Mouse (Mus musculus) MEL (cell line): ENCODE data around the gene Smok3b. TPM values are rescaled to one million over a fixed set of nuclear protein-coding genes. Genes with fewer than 3 reads are reported as not detected.

Source experiments
- DNase-seq: peaks from one replicate; pipeline ENCODE4 v3.0.0; 2011; ENCODE audit warnings: low read depth, low spot score
- H3K27ac ChIP-seq: 2 replicates; pipeline ENCODE4 v1.5.1; 2012; ENCODE audit warnings: low read depth, mild to moderate bottlenecking, control low read depth, low read length, moderate library complexity; ENCODE audit not compliant: control insufficient read depth
- H3K27me3 ChIP-seq, 2 experiments: fragments of 150-350 bp in 1 of 2; sonication (generic) in 1 of 2; 2 replicates each; pipeline ENCODE4 v1.6.1; 2012; ENCODE audit warnings: low read length in 2 of 2, mild to moderate bottlenecking in 2 of 2, improper control_type of control experiment in 1 of 2, moderate library complexity in 1 of 2; ENCODE audit not compliant: insufficient read depth in 2 of 2, control insufficient read depth in 1 of 2
- H3K36me3 ChIP-seq, 2 experiments: 2 replicates each; pipeline ENCODE4 v1.6.1; 2012 to 2014; ENCODE audit warnings: low read length in 2 of 2, improper control_type of control experiment in 1 of 2, inconsistent platforms in 1 of 2, mild to moderate bottlenecking in 1 of 2; ENCODE audit not compliant: insufficient read depth in 2 of 2, control insufficient read depth in 1 of 2
- H3K4me1 ChIP-seq, 2 experiments: fragments of 150-350 bp in 1 of 2; sonication (generic) in 1 of 2; 2 replicates each; pipeline ENCODE4 v1.6.1; 2012; ENCODE audit warnings: low read length in 2 of 2, improper control_type of control experiment in 1 of 2, mild to moderate bottlenecking in 1 of 2; ENCODE audit not compliant: insufficient read depth in 2 of 2, control insufficient read depth in 1 of 2
- H3K4me3 ChIP-seq, 2 experiments: fragments of 150-350 bp in 1 of 2; sonication (generic) in 1 of 2; 2 replicates each; pipeline ENCODE4 v1.5.1; 2012; ENCODE audit warnings: low read depth in 2 of 2, low read length in 2 of 2, mild to moderate bottlenecking in 2 of 2, moderate library complexity in 2 of 2, control low read depth in 1 of 2, improper control_type of control experiment in 1 of 2; ENCODE audit not compliant: control insufficient read depth in 1 of 2, insufficient read depth in 1 of 2
- H3K79me2 ChIP-seq: 2 replicates; pipeline ENCODE4 v1.6.1; 2012; ENCODE audit warnings: mild to moderate bottlenecking, low read length, moderate library complexity; ENCODE audit not compliant: control insufficient read depth, poor library complexity, insufficient read depth
- H3K9ac ChIP-seq: 2 replicates; pipeline ENCODE4 v1.6.1; 2012; ENCODE audit warnings: low read depth, mild to moderate bottlenecking, control low read depth, low read length, moderate library complexity; ENCODE audit not compliant: control insufficient read depth, poor library complexity, severe bottlenecking
- H3K9me3 ChIP-seq: fragments of 150-350 bp; sonication (generic); replicated peaks from 2 replicates; pipeline ENCODE4 v1.6.1; 2012; ENCODE audit warnings: mild to moderate bottlenecking, low read length, improper control_type of control experiment, moderate library complexity; ENCODE audit not compliant: insufficient read depth
- BHLHE40 ChIP-seq: IDR thresholded peaks from 2 replicates; pipeline ENCODE4 v1.6.1; 2012; ENCODE audit warnings: low read depth, mild to moderate bottlenecking, inconsistent platforms, low read length, improper control_type of control experiment, borderline replicate concordance
- CTCF ChIP-seq, 3 experiments: IDR thresholded peaks in 2 of 3; conservative IDR thresholded peaks in 1 of 3; 2 replicates each; pipeline ENCODE4 v1.5.1; 2011 to 2012; ENCODE audit warnings: low read length in 3 of 3, low read depth in 2 of 3, mild to moderate bottlenecking in 2 of 3, improper control_type of control experiment in 1 of 3, inconsistent platforms in 1 of 3, mixed read lengths in 1 of 3, moderate library complexity in 1 of 3; ENCODE audit not compliant: control insufficient read depth in 1 of 3, insufficient read depth in 1 of 3, poor library complexity in 1 of 3, severe bottlenecking in 1 of 3
- JUND ChIP-seq: IDR thresholded peaks from 2 replicates; pipeline ENCODE4 v1.6.1; 2011; ENCODE audit warnings: low read depth, mild to moderate bottlenecking, improper control_type of control experiment, low read length
- MAZ ChIP-seq: IDR thresholded peaks from 2 replicates; pipeline ENCODE4 v1.6.1; 2012; ENCODE audit warnings: low read depth, mild to moderate bottlenecking, inconsistent platforms, low read length, improper control_type of control experiment
- MEF2A ChIP-seq: IDR thresholded peaks from 2 replicates; pipeline ENCODE4 v1.6.1; 2014; ENCODE audit warnings: low read depth, mild to moderate bottlenecking, inconsistent platforms, low read length, improper control_type of control experiment; ENCODE audit not compliant: poor library complexity, insufficient replicate concordance, severe bottlenecking; ENCODE audit errors: extremely low read depth
- MYC ChIP-seq: IDR thresholded peaks from 2 replicates; pipeline ENCODE4 v1.6.1; 2011; ENCODE audit warnings: low read depth, mild to moderate bottlenecking, low read length, improper control_type of control experiment, moderate library complexity
- NRF1 ChIP-seq: IDR thresholded peaks from 2 replicates; pipeline ENCODE4 v1.6.1; 2014; ENCODE audit warnings: low read depth, mild to moderate bottlenecking, inconsistent platforms, low read length, improper control_type of control experiment, moderate library complexity; ENCODE audit not compliant: poor library complexity, insufficient read depth, severe bottlenecking
- POLR2AphosphoS2 ChIP-seq: IDR thresholded peaks from 2 replicates; pipeline ENCODE4 v1.6.1; 2011; ENCODE audit warnings: low read length, improper control_type of control experiment
- RAD21 ChIP-seq: IDR thresholded peaks from 2 replicates; pipeline ENCODE4 v1.6.1; 2011; ENCODE audit warnings: mild to moderate bottlenecking, low read depth, low read length, improper control_type of control experiment
- SIN3A ChIP-seq: IDR thresholded peaks from 2 replicates; pipeline ENCODE4 v1.6.1; 2012; ENCODE audit warnings: low read length, improper control_type of control experiment, inconsistent platforms
- SMC3 ChIP-seq: IDR thresholded peaks from 2 replicates; pipeline ENCODE4 v1.6.1; 2011; ENCODE audit warnings: low read depth, low read length, improper control_type of control experiment
- TBP ChIP-seq: IDR thresholded peaks from 2 replicates; pipeline ENCODE4 v1.8.0; 2011; ENCODE audit warnings: low read depth, low read length, improper control_type of control experiment
- USF2 ChIP-seq, 2 experiments: IDR thresholded peaks; 2 replicates each; pipeline ENCODE4 v1.6.1; 2011 to 2012; ENCODE audit warnings: improper control_type of control experiment in 2 of 2, low read length in 2 of 2, borderline replicate concordance in 1 of 2, inconsistent platforms in 1 of 2, low read depth in 1 of 2, mild to moderate bottlenecking in 1 of 2; ENCODE audit not compliant: insufficient read depth in 1 of 2
- ZNF384 ChIP-seq: IDR thresholded peaks from 2 replicates; pipeline ENCODE4 v1.6.1; 2012; ENCODE audit warnings: low read depth, mild to moderate bottlenecking, inconsistent platforms, low read length, improper control_type of control experiment
- polyA plus RNA-seq, 2 experiments: library from polyadenylated mRNA; stranded (reverse) in 1 of 2; unstranded in 1 of 2; fragments of >175 nt in 1 of 2; fragments of >200 nt in 1 of 2; gene quantifications; 2 replicates each; pipeline versions ENCODE4 v1.2.1 to v1.2.4; 2012; ENCODE audit warnings: low replicate concordance in 2 of 2, low read depth in 1 of 2; ENCODE audit not compliant: insufficient read length in 2 of 2, insufficient read depth in 1 of 2, missing spikeins in 1 of 2
- total RNA-seq: library from RNA; depleted of rRNA; stranded (reverse); fragments of 300-350 nt; gene quantifications from 2 replicates; pipeline ENCODE4 v1.2.3, GENCODE M21; 2012

The Smok3b gene
- total and polyA plus RNA-seq, 3 experiments = not detected

DNA sequence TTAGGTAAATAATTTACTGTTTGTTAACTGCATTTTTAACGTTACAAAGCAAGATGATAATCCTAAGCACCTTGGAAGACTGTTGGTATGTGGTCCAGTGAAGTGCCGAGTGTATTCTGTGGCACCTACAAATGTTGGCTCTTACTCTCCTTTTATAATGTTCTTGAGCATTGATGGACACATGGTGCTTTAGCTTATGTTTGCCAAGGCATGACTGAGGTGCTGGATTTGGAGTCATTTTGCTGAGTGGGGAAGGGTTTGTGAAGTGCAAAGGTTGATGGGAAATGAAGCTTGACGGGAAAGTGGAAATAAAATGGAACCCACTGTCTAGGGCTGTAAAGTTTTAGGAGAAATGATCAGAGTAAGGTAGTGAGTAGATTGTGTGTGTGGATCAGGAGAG lies 67.1 kb downstream of the Smok3b start:
- Histone ChIP-seq H3K4me3 (no peak overlapping the region), H3K27ac (no peak overlapping the region), H3K79me2 (peaks cover 44% of the 10 kb centered on the region), H3K9ac (no peak overlapping the region), H3K4me1 (peaks cover 2 to 4% of the 10 kb centered on the region in 2 experiments; a peak in 3 of 4 replicates), H3K27me3 (no peaks in the 10 kb centered on the region), H3K9me3 (no peaks in the 10 kb centered on the region), H3K36me3 (peaks cover 6 to 20% of the 10 kb centered on the region in 2 experiments)
- TF ChIP-seq NRF1 = no peak
- no peak for TF ChIP-seq CTCF (IDR thresholded peaks at IDR 0.05 in 2 of 3, conservative IDR thresholded peaks at IDR 0.05 in 1 of 3; ENCODE audit: control insufficient read depth in 1 of 3, insufficient read depth in 1 of 3, low read depth in 2 of 3, low read length in 3 of 3, poor library complexity in 1 of 3, severe bottlenecking in 1 of 3)
- TF ChIP-seq USF2 (IDR thresholded peaks at IDR 0.05; ENCODE audit: borderline replicate concordance in 1 of 2, insufficient read depth in 1 of 2, low read depth in 1 of 2, low read length in 2 of 2) = no peak
- TF ChIP-seq MAZ = no peak
- TF ChIP-seq BHLHE40 = no peak
- TF ChIP-seq SIN3A = no peak
- no peak for TF ChIP-seq SMC3
- TF ChIP-seq RAD21 = no peak
- TF ChIP-seq JUND = no peak
- no peak for TF ChIP-seq MEF2A
- no peak for TF ChIP-seq POLR2AphosphoS2
- no peak for TF ChIP-seq MYC
- TF ChIP-seq TBP = no peak
- no peak for DNase-seq

DNA sequence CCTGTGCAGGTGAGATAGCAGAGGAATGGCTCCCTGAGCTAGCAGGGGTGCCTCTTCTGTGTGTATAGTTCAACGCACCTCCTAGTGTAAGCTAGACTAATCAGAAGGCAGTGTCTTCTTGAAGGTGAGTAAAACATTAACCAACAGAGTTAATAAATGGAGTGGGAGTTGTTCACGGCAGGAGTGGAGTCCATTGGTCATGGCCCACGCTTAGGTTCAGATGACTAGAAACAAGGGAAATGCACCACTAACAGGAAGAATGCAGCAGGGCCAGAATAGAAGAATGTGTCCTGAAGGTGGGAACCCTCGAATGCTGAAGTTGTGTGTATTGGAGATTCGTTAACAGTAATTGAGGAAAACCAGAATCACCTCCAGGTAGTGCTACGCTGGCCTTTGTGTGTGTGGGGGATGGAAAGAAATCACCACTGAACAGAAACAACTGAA lies 67.9 kb downstream of the Smok3b start:
- no peak overlapping the region for H3K9ac ChIP-seq
- H3K27ac ChIP-seq = no peak overlapping the region
- no peak for DNase-seq
- no peak overlapping the region for H3K4me3 ChIP-seq
- H3K27me3 ChIP-seq = no peaks in the 10 kb centered on the region
- no peak for TF ChIP-seq ZNF384
- H3K36me3 ChIP-seq = peaks cover 10 to 20% of the 10 kb centered on the region in 2 experiments
- peaks cover 44% of the 10 kb centered on the region for H3K79me2 ChIP-seq
- H3K4me1 ChIP-seq = peaks cover 2 to 4% of the 10 kb centered on the region in 2 experiments; a peak in 3 of 4 replicates
- H3K9me3 ChIP-seq = no peaks in the 10 kb centered on the region

DNA sequence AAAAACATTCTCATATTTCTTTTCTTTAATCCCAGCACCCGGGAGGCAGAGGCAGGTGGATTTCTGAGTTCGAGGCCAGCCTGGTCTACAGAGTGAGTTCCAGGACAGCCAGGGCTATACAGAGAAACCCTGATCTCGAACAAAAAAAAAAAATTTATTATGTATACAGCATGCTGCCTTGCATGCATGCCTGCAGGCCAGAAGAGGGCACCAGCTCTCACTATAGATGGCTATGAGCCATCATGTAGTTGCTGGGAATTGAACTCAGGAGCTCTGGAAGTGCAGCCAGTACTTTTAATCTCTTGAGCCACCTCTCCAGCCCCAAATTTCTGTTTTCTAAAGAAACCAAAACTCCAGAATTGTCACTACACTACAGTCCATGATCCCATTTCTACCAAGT lies 69.0 kb downstream of the Smok3b start:
- H3K9ac ChIP-seq = no peak overlapping the region
- no peak overlapping the region for H3K27ac ChIP-seq
- TF ChIP-seq SMC3 (peak; percentile 21; the same call in 1 of the 2 replicates), MAZ (no peak), CTCF (IDR thresholded peaks at IDR 0.05 in 2 of 3, conservative IDR thresholded peaks at IDR 0.05 in 1 of 3; ENCODE audit: control insufficient read depth in 1 of 3, insufficient read depth in 1 of 3, low read depth in 2 of 3, low read length in 3 of 3, poor library complexity in 1 of 3, severe bottlenecking in 1 of 3) (peak in 2 of 3 experiments; percentile 30 to 50; a peak in 4 of 6 replicates)
- DNase-seq = peak; percentile 37
- peaks cover 10 to 16% of the 10 kb centered on the region in 2 experiments for H3K36me3 ChIP-seq
- no peaks in the 10 kb centered on the region for H3K9me3 ChIP-seq
- no peak overlapping the region for H3K4me3 ChIP-seq
- H3K79me2 ChIP-seq = peaks cover 40% of the 10 kb centered on the region
- peaks cover 0 to 4% of the 10 kb centered on the region in 2 experiments; a peak in 2 of 4 replicates for H3K4me1 ChIP-seq
- no peaks in the 10 kb centered on the region for H3K27me3 ChIP-seq
